Mouse (Mus musculus) splenic B cell, adult 2 months (primary cell): ENCODE measurements at regions not wholly inside any gene's neighbourhood (a gene's known extent, or its start where the extent isn't known, plus 50 kb on each side); places are given as distances from the start of the nearest gene placed in this dataset.

Experiments used
- DNase-seq: peaks from one replicate; pipeline ENCODE4 v3.0.0-alpha.2; 2011; ENCODE audit warnings: low read depth, low spot score
- H3K27me3 ChIP-seq: 2 replicates; pipeline ENCODE4 v1.6.1; 2012; ENCODE audit warnings: mild to moderate bottlenecking, low read length, moderate library complexity, mixed read lengths; ENCODE audit not compliant: control insufficient read depth, poor library complexity, insufficient read depth, severe bottlenecking
- H3K36me3 ChIP-seq: 2 replicates; pipeline ENCODE4 v1.6.1; 2012; ENCODE audit warnings: mild to moderate bottlenecking, low read length, moderate library complexity, mixed read lengths; ENCODE audit not compliant: control insufficient read depth, poor library complexity, insufficient read depth, severe bottlenecking

DNA sequence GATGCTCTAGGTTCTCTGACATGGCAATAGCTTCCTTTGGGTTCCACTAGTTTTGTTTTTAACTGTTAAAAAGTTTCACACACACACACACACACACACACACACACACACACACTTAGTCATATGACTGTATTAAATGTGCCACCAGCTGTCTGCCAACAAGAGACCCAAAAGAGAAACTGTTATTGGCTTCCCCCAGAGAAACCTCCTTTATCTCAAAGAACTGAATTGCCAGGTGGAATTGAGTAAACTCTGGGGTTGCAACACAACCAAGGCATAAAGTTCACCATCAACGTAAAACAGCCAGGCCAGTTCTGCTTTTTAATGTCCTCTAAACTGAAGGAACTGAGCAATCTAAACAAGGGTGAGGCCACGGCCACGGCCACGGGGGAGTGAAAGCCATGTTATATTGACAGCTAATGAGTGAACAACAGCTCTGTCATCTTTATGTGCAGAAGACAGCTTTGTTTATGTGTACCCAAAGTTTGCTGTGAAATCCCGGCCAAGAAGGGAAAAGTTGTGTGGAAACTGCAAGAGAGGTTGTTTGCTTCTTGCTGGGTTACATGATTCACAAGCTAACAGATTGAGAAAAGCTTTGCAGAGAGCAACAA lies 69.3 kb downstream of the Btg1 start:
- DNase-seq = peak; percentile 26

DNA sequence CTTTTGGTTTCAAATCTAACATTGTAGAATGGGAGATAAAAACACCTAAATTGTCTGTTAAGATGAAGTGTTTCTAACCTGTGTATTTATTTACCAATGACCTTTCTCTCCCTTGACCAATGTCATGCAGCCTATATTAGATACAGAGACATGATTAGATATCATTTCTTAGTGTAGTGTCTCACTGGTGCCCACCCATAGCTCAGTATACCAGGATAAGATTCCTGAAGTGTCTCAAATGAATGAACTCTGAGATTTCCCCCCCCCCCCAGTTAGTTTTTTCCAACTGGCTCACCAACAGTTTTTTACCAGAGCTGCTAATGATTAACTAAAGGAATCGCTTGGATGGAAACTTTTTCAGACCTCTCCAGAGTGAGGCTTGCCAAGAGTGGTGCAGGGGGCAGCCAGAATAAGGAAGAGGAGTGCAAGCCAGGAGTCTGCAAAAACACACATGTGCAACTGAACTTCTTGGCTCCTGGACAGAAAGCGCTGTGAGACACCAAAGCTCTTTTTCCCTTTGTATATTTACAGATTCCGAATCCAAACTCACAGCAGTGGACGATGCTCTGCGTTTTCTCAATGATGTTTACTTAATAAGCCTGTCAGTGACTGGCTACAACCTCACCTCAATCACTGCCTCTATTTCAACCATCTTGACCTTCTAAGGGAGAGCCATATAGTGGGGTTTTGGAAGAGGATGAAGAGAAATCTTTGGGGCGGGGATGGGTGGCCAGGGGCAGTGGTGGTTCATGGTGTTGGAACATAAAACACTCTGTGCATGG lies 70.0 kb downstream of the Btg1 start:
- no peak for DNase-seq
- no peaks in the 10 kb centered on the region for H3K27me3 ChIP-seq
- no peaks in the 10 kb centered on the region for H3K36me3 ChIP-seq

More for the DNA sequence above, 69.3 kb downstream of the Btg1 start:
- H3K27me3 ChIP-seq = no peaks in the 10 kb centered on the region
- H3K36me3 ChIP-seq = no peaks in the 10 kb centered on the region

DNA sequence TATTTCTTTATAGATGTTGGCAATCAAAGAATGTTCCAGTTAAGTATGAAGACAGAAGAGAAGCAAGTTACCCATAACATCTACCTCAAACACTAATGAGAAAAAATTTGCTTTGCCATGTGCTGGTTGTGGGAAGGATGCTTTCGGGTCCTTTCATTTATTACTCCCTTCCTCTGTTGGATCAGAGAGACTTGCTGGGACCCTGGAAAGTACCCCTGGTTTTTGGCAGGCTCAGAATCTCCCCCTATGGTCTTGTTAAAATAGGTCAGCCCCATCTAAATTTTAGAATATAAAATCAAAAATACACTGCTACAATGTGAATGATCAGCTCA lies 70.6 kb downstream of the Btg1 start:
- no peaks in the 10 kb centered on the region for H3K27me3 ChIP-seq
- no peak for DNase-seq
- H3K36me3 ChIP-seq = no peaks in the 10 kb centered on the region

GRCm38 (mm10) chr10:96689976-96690867 lies 73.4 kb downstream of the Btg1 start:
- H3K36me3 ChIP-seq = no peaks in the 10 kb centered on the region
- no peak for DNase-seq
- no peaks in the 10 kb centered on the region for H3K27me3 ChIP-seq

- peak; percentile 24 for DNase-seq
- H3K27me3 ChIP-seq = no peaks in the 10 kb centered on the region
- no peaks in the 10 kb centered on the region for H3K36me3 ChIP-seq
Observed at GRCm38 (mm10) chr10:96690868-96691302, 74.1 kb downstream of the Btg1 start.

DNA sequence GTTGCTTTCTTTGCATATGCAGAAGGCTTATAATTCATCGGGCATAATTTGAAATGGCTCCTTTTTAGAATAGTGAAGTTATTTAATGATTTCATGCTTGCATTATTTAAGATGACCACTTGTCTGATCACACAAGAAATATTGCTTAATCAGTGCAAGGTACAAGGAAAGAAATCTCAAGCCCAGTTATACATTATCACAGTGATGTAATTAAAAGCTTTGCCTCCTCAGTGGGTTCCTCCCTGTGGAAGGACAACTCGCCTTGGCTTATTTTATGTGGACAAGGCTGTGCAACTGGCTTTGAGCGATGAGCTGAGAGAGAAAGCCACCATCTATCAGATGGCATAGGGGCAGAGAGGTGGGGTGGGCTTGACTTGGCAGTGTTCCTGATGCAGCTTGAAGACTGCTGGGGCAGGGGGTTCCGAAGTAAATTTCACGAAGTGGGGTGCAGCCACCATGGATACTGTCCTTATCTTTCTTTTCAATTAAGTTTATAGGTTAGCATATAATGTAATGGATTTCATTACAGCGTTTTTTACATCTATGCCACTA lies 74.6 kb downstream of the Btg1 start:
- DNase-seq = no peak
- H3K36me3 ChIP-seq = no peaks in the 10 kb centered on the region

GRCm38 (mm10) chr10:96692821-96693220 lies 76.0 kb downstream of the Btg1 start:
- no peak for DNase-seq

More for the DNA sequence above, 74.6 kb downstream of the Btg1 start:
- H3K27me3 ChIP-seq = no peaks in the 10 kb centered on the region

DNA sequence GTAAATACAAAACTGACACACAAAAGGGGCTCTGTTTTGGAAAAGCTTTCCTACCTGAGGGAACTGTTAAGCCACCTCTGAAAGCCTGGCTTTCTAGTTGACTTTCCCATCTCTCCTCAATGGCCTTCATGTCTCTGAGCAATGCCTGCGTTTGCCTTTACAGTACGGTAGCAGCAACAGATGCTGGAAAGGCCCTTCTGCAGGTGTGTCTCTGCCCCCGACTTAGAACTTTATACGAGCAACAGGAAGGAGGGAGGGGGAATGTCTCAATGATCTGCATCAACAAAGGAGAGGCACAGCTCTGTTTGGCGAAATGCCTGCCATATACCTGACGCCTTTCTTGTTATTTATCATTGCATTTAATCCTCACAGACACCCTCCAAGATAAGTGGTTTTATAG lies 77.0 kb downstream of the Btg1 start:
- DNase-seq = no peak
- no peaks in the 10 kb centered on the region for H3K27me3 ChIP-seq
- H3K36me3 ChIP-seq = no peaks in the 10 kb centered on the region

More at GRCm38 (mm10) chr10:96692821-96693220, 76.0 kb downstream of the Btg1 start:
- Histone ChIP-seq H3K27me3 (no peaks in the 10 kb centered on the region), H3K36me3 (no peaks in the 10 kb centered on the region)

DNA sequence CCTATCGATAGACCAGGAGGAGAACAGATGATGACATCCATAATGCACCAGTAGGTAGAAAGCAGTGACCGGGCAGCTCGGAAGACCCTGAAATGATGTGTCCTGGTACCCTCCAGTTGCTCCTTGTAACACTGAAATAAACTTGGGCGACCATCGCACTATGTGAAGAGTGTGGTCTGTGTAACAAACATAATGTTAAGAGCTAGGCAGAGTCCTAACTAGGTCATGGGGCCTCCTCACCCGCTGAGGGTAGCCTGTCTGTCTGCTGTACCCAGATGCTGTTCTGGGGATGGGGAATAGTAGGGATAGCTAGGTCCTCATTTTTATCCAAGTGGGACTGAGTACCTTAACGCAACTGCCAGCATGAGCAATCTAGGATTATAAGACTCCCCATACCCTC lies 79.8 kb downstream of the Btg1 start:
- no peaks in the 10 kb centered on the region for H3K27me3 ChIP-seq
- no peak for DNase-seq
- no peaks in the 10 kb centered on the region for H3K36me3 ChIP-seq

DNA sequence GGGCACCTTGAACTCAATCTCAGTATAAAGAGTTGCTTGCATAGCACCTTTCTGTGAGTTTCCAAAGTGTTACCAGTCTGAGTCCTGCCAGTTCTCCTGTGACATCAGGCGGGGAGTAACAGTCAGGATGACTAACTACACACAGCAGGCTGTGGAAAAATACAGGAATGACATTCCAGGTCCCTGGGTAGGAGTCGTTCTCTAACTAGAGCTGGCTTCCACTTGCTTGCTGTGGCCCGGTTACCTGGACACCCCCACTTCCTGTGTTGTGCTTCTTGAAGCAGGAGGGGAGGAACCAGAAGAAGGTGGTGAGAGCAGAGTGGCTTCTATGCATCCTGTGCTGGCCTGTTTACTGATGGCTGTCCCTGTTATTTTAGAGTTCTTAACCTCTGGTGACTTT lies 81.0 kb downstream of the Btg1 start:
- peak; percentile 54 for DNase-seq
- Histone ChIP-seq H3K36me3 (no peaks in the 10 kb centered on the region), H3K27me3 (no peaks in the 10 kb centered on the region)

- DNase-seq = peak; percentile 71
- no peaks in the 10 kb centered on the region for H3K36me3 ChIP-seq
- no peaks in the 10 kb centered on the region for H3K27me3 ChIP-seq
Observed at GRCm38 (mm10) chr10:96706656-96707055, 89.8 kb downstream of the Btg1 start.

DNA sequence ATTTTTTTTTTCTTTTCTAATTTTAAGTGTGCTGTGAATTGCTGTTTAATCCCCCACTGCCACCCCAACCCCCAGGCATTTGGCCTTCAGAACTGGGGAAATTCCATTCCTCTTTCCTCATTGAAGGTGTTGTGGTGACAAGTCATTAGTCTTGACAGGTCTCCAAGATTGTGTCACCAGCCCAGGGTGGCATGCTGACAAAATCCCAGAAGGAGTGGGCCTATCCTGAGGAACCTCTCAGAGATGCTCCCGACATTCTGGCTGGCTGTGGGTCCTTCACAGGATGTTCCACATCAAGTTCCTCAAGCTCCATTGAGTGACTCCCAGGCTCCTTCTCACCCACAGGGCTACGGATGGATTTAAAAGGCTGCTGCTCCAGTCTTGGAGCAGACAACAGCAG lies 91.7 kb downstream of the Btg1 start:
- DNase-seq = no peak
- H3K27me3 ChIP-seq = no peaks in the 10 kb centered on the region
- no peaks in the 10 kb centered on the region for H3K36me3 ChIP-seq

DNA sequence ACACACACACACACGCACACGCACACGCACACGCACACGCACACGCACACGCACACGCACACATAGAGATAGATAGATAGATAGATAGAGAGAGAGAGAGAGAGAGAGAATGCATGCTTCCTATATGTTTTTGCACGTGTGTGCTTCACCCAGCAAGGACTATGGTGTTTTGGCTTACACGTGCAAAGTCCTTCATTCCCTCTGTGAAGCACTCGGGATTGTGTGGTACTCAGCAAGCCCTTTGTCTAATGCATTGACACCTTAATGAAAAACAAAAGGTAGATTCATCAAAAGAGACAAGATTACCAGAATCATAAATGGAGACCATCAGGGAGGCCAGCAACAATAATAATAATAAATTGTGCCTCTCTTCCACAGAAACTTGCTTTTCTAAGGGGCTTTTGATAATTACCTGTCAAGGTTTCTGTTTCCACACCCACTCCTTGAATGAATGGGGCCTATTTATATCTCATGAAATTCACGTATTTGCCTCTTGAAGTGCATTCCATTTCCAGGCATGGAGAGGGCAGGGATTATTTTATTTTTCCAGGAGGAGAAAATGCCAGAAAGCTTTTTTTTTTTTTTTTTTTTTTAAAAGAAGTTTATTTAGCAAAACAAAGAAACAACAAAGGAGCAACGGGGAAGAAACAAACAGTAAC lies 93.0 kb downstream of the Btg1 start:
- Histone ChIP-seq H3K27me3 (no peaks in the 10 kb centered on the region), H3K36me3 (no peaks in the 10 kb centered on the region)
- DNase-seq = no peak

GRCm38 (mm10) chr10:96711993-96712392 lies 95.2 kb downstream of the Btg1 start:
- Histone ChIP-seq H3K36me3 (no peaks in the 10 kb centered on the region), H3K27me3 (no peaks in the 10 kb centered on the region)
- DNase-seq = no peak
